Mouse (Mus musculus) heart, adult 11 months (tissue): ENCODE data around the gene Pla2g16.

Experiments
- DNase-seq: peaks from one replicate; pipeline ENCODE4 v3.0.0; 2022

Pla2g16 gene

DNA sequence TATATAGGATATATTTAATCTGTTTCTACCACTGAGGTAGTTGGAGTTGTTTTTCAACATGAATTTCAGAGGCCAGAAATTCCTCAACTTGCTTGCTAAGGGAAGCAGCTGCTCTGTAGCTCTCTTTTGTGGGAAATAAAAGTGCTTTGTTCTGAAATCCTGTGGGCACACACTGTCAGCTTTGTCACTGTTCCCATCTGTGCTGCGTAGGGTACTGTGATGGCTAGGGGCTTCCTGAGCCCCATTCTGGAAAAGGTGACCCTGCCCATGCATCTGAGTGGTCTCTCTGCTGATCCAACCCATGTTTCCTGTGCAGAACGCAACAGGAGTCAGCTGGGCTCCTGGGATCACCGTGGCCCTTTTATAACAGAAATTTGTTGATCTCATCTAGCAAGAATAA, 9.6 kb downstream of the Pla2g16 start:
- peak; percentile 87 for DNase-seq

DNA sequence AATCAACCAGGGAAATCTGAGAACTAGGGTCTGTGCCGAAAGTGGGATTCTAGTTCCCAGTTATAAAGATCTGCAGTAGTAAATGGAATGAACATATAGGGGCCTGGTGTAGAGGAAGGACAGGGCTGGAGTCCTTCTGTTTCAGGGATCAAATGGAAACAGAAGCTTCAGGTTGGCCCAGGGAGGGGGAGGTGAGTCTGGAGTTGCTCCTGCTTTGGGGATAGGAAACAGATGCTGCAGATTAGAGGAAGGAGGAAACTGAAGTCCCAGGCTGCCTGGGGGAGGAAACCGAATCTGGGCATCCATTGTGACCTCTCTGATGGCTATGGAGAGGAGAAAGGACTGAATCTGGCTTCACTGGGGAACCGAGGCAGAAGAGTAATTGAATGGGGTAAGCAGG, 11.1 kb downstream of the Pla2g16 start:
- DNase-seq: peak; percentile 94

GRCm38 (mm10) chr19:7569650-7570049, 12.4 kb downstream of the Pla2g16 start:
- no peak for DNase-seq

GRCm38 (mm10) chr19:7576180-7576579, 18.9 kb downstream of the Pla2g16 start:
- no peak for DNase-seq

DNA sequence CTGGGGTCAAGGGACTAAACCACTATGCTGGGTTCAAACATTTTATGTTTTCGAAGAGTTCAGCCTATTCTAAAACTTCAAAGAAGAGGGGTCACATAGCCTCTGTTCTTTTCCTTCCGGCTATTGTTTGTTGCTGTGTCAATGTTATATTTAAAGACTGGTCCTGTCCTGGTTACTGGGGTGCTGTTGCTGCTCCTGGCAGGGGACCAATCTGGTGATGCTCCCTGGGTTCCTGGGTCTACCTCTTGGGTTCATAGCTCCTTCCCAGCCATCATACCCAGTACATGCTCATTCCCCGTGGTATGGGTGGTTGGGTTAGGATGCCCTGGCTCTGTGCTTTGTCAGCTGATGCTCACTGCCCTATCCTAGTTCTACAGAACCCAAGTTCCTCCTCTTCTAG, 20.5 kb downstream of the Pla2g16 start:
- peak; percentile 94 for DNase-seq

- peak; percentile 90 for DNase-seq
Observed at GRCm38 (mm10) chr19:7581042-7581441, 23.8 kb downstream of the Pla2g16 start.

- DNase-seq: peak; percentile 97
Observed at GRCm38 (mm10) chr19:7583101-7583500, 25.8 kb downstream of the Pla2g16 start.

- no peak for DNase-seq
Observed at GRCm38 (mm10) chr19:7583599-7583998, 26.3 kb downstream of the Pla2g16 start.

- peak; percentile 95 for DNase-seq
Observed at GRCm38 (mm10) chr19:7585279-7585678, 28.0 kb downstream of the Pla2g16 start.

DNA sequence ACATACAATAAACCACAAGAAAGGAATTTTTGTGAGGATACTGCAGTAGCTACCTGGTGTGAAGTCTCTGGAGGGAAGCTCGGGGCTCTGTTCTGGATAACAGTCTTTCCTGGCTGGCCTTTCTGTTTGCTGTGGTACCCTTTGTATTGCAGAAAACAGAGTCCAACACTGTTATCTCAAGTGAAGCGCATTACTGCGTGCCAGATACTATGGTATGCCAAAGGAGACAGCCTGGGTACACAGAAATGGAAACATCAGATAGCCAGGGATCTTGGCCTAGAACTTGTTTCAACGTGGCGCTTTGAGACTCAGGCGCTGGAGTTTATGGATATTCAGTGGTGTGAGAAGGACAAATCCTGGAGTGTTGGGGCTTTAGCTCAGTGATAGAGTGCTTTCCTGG, 28.5 kb downstream of the Pla2g16 start:
- peak; percentile 90 for DNase-seq

- DNase-seq: no peak
Observed at GRCm38 (mm10) chr19:7590795-7591194, 33.5 kb downstream of the Pla2g16 start.

- DNase-seq: peak; percentile 93
Observed at GRCm38 (mm10) chr19:7592018-7592417, 34.8 kb downstream of the Pla2g16 start.

DNA sequence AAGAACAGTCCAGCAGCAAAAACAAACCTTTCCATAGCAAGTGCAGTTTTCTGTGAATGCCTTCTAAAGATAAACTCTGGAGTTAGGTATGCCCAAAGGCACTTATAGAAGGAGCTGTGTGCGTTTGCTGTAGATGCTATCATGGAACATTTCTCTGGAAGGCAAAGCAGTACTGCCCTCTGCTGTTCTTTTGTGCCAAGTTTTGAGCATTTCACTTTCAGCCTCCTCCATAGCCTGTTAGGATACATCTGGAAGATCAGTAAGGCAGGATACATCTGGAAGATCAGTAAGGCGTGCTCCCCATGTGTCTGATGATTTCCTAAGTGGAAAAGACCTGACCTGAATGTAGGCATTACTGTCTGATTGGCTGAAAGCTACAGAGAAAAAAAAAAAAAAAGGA, 38.3 kb downstream of the Pla2g16 start:
- peak; percentile 92 for DNase-seq

- peak; percentile 70 for DNase-seq
Observed at GRCm38 (mm10) chr19:7598481-7598880, 41.2 kb downstream of the Pla2g16 start.

GRCm38 (mm10) chr19:7601551-7601950, 44.3 kb downstream of the Pla2g16 start:
- DNase-seq: peak; percentile 89

DNA sequence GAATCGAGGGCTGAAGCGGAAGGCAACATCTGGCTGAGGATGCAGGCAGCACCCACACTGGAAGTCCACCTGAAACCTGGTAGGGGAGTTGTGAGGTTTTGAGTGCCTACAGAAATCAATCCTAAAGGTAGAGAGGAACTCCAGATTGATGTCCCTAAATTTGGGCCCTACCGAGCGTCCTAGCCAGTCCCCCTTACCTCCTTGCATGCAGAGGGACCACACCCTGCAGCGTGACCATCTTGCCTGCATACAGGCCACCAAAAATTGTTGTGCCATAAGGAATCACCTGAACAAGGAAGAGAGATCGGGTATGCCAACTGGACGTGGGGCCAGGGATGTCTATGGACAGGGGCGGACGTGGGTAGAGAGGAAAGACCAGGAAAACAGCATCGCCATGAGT, 46.8 kb downstream of the Pla2g16 start:
- DNase-seq: peak; percentile 75

DNA sequence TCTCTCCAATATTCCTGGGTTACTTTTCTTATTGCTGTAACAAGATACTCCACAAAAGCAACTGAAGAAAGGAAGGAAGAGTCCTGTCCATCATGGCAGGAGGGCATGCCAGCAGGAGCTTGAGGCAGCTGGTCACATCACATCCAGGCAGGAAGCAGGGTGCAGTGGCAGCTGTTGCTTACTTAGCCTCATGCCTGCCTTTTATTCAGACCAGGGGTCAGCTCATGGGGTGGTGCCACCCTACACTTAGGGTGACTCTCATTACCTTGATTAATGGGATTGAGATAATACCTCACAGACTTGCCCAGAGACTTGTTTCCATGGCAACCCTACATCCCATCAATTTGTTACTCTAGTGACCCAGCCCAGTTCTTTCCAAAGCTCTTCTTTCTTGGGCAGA, 47.8 kb downstream of the Pla2g16 start:
- DNase-seq: peak; percentile 62

- peak; percentile 91 for DNase-seq
Observed at GRCm38 (mm10) chr19:7605930-7606783, 48.9 kb downstream of the Pla2g16 start.

DNA sequence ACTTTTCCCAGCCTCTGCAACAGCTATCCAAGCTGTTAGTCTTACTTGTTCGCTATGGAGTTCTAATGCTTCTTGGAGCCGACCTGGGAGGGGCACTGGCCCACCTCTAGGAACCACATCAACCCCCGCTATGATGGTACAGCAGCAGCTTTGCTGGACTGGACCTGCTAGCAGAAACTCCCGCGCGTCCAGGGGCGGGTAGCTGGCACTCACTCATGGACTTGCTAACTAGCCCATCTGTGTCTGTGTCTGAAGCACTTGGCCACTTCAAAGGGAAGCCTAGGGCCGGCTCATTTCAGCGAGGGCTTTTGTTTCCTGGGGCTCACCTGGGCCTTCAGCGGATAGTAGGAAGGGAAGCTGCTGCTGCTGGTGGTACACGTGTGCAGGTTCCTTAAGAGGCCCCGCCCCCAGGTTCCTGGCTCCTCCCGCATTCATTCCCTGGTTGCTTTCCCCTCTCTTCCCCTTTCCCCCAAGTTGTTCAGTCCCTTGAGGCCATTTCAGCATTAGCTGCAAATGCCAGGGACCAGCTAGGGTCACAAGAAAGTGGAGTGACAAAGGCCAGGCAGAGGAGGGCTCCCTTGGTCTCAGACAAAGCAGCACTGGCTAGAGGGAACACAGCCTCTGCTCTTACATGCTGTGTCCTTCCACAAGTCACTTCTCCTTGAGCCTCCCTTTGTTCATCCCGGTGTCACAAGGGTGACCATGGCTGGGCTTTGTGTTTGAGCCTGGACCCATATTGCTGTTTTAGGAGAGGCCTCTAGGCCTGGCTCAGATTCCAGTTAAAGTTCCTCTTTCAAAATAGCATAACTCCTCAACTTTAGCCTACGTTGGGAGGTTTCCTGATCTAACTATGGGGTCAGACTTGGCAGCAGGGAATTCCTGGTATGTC, 49.8 kb downstream of the Pla2g16 start, which contains the start of gene Lgals12:
TSS of gene Lgals12 (minus strand) at position 393 of the 889 bp plus-strand sequence.
- DNase-seq: peak; percentile 88

DNA sequence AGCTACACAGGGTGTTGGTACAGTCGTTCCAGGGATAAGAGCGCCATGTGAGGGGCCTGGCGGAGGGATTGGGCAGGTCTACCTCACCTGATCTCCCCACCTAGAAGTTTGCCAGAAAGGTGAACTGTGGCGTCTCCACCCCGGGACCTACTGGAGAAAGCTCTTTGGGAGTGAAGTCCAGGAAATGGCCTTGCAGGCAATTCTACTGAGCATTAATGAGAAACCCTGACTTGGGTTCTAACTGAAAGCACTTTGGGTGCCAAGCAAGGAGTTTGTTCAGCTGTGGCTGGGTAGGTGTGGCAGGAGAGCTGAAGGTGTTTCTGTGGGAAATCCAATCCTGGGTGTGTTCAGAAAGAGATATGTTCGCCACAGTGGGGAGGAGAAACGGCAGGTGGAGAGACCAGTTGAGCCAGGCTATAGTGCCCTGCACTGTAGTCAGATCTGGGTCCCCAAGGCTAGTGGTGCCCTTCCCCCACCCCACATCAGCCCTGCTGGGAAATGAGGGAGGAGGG, 50.5 kb downstream of the Pla2g16 start:
- peak; percentile 91 for DNase-seq

GRCm38 (mm10) chr19:7611942-7612757, 54.9 kb downstream of the Pla2g16 start, which contains the start of gene Hrasls5:
TSS of gene Hrasls5 (plus strand) at chr19:7612541.
- peak; percentile 87 for DNase-seq

DNA sequence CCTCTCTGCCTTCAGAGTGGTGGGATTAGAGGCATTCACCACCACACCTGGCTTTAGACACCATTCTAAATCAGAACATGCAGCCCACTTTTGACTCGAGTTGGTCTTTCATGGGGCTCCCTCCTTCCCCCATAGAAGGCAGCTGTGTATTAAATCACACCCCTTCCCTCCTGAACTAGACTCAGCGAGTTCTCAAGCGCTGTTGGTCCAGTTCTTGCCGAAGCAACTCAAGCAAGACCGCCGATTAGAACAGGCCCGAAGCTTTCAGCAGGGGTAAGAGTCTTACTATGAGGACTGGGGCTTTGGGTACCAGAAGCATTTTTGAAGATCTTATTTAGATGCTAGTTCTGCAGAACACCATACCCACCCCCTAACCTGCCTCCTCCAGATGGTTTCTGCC, 55.9 kb downstream of the Pla2g16 start:
- peak; percentile 88 for DNase-seq
